Mouse (Mus musculus): ENCODE measurements at regions not wholly inside any gene's neighbourhood (a gene's known extent, or its start where the extent isn't known, plus 50 kb on each side); places are given as distances from the start of the nearest gene placed in this dataset.

GRCm38 (mm10) chr5:101090415-101091026 is 245.0 kb downstream of the Gpat3 start:
- peak; percentile 46 for DNase-seq (ENCODE audit: low spot score)
- H3K4me2 ChIP-seq (replicated peaks) = peak overlapping the region; percentile 38
- WGBS = 45% methylated on average over 7 of the region's 7 CpGs
- ATAC-seq (ENCODE audit: low FRiP score) = peak; percentile 24
- H3K27me3 ChIP-seq (ENCODE audit: control insufficient read depth, insufficient read depth, low read length) = no peaks in the 10 kb centered on the region
- H3K9me3 ChIP-seq (ENCODE audit: control insufficient read depth, low read length) = no peaks in the 10 kb centered on the region
- peaks cover 15% of the 10 kb centered on the region; the same call in 1 of the 2 replicates for H3K4me1 ChIP-seq (replicated peaks; ENCODE audit: control insufficient read depth, insufficient read depth, low read length)
- no peaks in the 10 kb centered on the region for H3K36me3 ChIP-seq (replicated peaks; ENCODE audit: control insufficient read depth, insufficient read depth)
- H3K9ac ChIP-seq = peak overlapping the region; percentile 18; the same call in 1 of the 2 replicates
- H3K27ac ChIP-seq = peak overlapping the region; percentile 79
- no peak overlapping the region for H3K4me3 ChIP-seq (replicated peaks; ENCODE audit: low read length)

DNA sequence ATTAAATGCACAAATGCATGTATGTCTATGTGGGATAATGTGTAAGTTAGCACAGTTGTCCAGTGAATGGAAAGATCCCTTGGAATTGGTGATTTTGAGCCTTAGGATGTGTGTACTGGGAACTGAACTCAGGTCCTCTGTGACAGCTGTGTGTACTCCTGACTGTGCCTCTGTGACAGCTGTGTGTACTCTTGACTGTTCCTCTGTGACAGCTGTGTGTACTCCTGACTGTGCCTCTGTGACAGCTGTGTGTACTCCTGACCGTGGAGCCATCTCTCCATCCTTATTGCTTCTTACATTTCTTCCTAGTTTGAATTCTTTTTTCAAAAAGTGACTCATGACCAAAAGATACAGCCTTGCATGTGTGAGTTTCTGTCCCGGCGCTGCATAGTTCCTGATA is 239.7 kb downstream of the Gpat3 start:
- Histone ChIP-seq H3K27ac (no peak overlapping the region), H3K4me3 (replicated peaks; ENCODE audit: low read length) (no peak overlapping the region), H3K4me1 (replicated peaks; ENCODE audit: control insufficient read depth, insufficient read depth, low read length) (0 out of 2 replicates have a peak, but pooled peaks cover 5% of the 10 kb centered on the region), H3K27me3 (ENCODE audit: control insufficient read depth, insufficient read depth, low read length) (0 out of 2 replicates have a peak, but pooled peaks cover 5% of the 10 kb centered on the region), H3K9ac (no peak overlapping the region), H3K4me2 (replicated peaks) (no peak overlapping the region), H3K36me3 (replicated peaks; ENCODE audit: control insufficient read depth, insufficient read depth) (no peaks in the 10 kb centered on the region), H3K9me3 (ENCODE audit: control insufficient read depth, low read length) (no peaks in the 10 kb centered on the region)
- DNase-seq (ENCODE audit: low spot score) (no peak), ATAC-seq (ENCODE audit: low FRiP score) (no peak)
- WGBS = 83% methylated on average over 3 of the region's 3 CpGs

DNA sequence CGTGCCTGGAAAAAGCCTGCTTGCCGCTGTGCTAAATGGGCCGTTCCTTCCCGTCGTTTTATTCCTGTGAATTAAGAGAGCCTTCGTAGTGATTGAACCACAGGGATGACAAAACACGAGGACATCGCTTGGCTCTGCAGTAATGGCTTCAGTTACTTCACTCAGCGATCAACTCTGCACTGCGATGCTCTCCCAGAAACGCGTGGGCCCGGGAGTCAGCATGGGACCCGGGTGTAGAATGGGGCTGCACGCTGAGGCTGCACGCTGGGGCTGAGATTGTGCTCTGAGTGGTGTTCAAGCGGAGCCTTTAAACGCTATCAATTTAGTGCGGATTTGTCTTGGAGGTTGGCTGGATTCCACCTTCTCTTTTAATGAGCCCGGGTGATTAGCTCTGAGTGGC is 237.1 kb downstream of the Gpat3 start:
- Histone ChIP-seq H3K9ac (no peak overlapping the region), H3K4me3 (replicated peaks; ENCODE audit: low read length) (no peak overlapping the region), H3K4me2 (replicated peaks) (peak overlapping the region; percentile 2; the same call in 1 of the 2 replicates), H3K36me3 (replicated peaks; ENCODE audit: control insufficient read depth, insufficient read depth) (no peaks in the 10 kb centered on the region), H3K4me1 (replicated peaks; ENCODE audit: control insufficient read depth, insufficient read depth, low read length) (0 out of 2 replicates have a peak, but pooled peaks cover 3% of the 10 kb centered on the region), H3K27me3 (ENCODE audit: control insufficient read depth, insufficient read depth, low read length) (0 out of 2 replicates have a peak, but pooled peaks cover 5% of the 10 kb centered on the region), H3K9me3 (ENCODE audit: control insufficient read depth, low read length) (no peaks in the 10 kb centered on the region), H3K27ac (no peak overlapping the region)
- WGBS = 56% methylated on average over 20 of the region's 20 CpGs
- peak; percentile 25 for DNase-seq (ENCODE audit: low spot score)
- peak; percentile 77; the same call in 1 of the 2 replicates for ATAC-seq (ENCODE audit: low FRiP score)

DNA sequence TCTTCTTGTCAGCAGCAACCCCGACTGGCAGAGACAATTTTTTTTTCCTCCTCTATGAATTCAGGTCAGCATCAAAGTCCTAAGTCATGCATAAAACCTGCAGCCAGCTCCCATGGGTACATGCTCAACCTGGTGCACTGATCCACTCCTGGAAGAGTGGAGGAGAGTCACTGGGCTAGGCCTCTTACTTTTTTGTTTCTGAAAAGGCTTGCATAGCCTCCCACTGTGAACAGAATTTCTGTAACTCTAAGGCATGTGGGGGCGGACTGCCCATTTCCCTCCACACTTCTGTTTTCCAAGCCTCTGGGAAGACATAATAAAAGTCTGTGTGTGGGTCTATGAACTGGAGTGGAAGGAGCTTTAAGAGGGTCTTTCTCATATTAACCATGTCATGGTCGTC is 218.8 kb downstream of the Gpat3 start:
- WGBS = 74% methylated on average over 3 of the region's 3 CpGs
- H3K4me1 ChIP-seq (replicated peaks; ENCODE audit: control insufficient read depth, insufficient read depth, low read length) = no peaks in the 10 kb centered on the region
- no peak for DNase-seq (ENCODE audit: low spot score)
- no peak overlapping the region for H3K4me2 ChIP-seq (replicated peaks)
- no peak overlapping the region for H3K4me3 ChIP-seq (replicated peaks; ENCODE audit: low read length)
- no peaks in the 10 kb centered on the region for H3K9me3 ChIP-seq (ENCODE audit: control insufficient read depth, low read length)
- H3K27me3 ChIP-seq (ENCODE audit: control insufficient read depth, insufficient read depth, low read length) = no peaks in the 10 kb centered on the region
- H3K9ac ChIP-seq = no peak overlapping the region
- H3K27ac ChIP-seq = no peak overlapping the region
- no peaks in the 10 kb centered on the region for H3K36me3 ChIP-seq (replicated peaks; ENCODE audit: control insufficient read depth, insufficient read depth)
- no peak for ATAC-seq (ENCODE audit: low FRiP score)

DNA sequence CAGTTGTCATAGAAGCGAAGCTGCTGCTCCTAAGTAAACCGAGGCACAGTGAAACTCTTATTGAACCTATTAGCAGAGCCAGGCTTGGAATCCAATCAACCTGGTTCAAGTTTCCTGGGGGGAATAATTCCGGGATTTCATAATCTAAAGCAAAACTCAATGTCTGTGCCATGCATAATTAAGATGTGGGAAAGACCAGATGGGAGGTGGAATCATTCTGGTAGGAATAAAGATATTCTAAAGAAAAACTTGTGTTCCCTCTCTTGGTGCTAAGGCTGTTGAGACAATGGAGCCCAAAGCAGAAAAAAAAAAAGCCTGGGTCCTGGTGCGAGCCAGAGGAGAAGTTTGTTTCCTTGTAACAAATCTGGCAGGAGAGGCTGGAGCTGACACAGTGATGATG is 217.7 kb downstream of the Gpat3 start:
- DNase-seq (ENCODE audit: low spot score) = no peak
- Histone ChIP-seq H3K9ac (no peak overlapping the region), H3K4me2 (replicated peaks) (no peak overlapping the region), H3K27ac (no peak overlapping the region), H3K27me3 (ENCODE audit: control insufficient read depth, insufficient read depth, low read length) (no peaks in the 10 kb centered on the region), H3K9me3 (ENCODE audit: control insufficient read depth, low read length) (no peaks in the 10 kb centered on the region), H3K4me1 (replicated peaks; ENCODE audit: control insufficient read depth, insufficient read depth, low read length) (no peaks in the 10 kb centered on the region), H3K4me3 (replicated peaks; ENCODE audit: low read length) (no peak overlapping the region), H3K36me3 (replicated peaks; ENCODE audit: control insufficient read depth, insufficient read depth) (no peaks in the 10 kb centered on the region)
- WGBS = 93% methylated on average over 4 of the region's 4 CpGs
- ATAC-seq (ENCODE audit: low FRiP score) = no peak

GRCm38 (mm10) chr5:101051591-101051990 is 206.1 kb downstream of the Gpat3 start:
- Histone ChIP-seq H3K4me1 (replicated peaks; ENCODE audit: control insufficient read depth, insufficient read depth, low read length) (no peaks in the 10 kb centered on the region), H3K27ac (no peak overlapping the region), H3K27me3 (ENCODE audit: control insufficient read depth, insufficient read depth, low read length) (no peaks in the 10 kb centered on the region), H3K9ac (no peak overlapping the region), H3K4me2 (replicated peaks) (no peak overlapping the region), H3K36me3 (replicated peaks; ENCODE audit: control insufficient read depth, insufficient read depth) (no peaks in the 10 kb centered on the region), H3K9me3 (ENCODE audit: control insufficient read depth, low read length) (no peaks in the 10 kb centered on the region), H3K4me3 (replicated peaks; ENCODE audit: low read length) (no peak overlapping the region)
- WGBS = 78% methylated on average over 7 of the region's 7 CpGs
- DNase-seq (ENCODE audit: low spot score) (no peak), ATAC-seq (ENCODE audit: low FRiP score) (no peak)

DNA sequence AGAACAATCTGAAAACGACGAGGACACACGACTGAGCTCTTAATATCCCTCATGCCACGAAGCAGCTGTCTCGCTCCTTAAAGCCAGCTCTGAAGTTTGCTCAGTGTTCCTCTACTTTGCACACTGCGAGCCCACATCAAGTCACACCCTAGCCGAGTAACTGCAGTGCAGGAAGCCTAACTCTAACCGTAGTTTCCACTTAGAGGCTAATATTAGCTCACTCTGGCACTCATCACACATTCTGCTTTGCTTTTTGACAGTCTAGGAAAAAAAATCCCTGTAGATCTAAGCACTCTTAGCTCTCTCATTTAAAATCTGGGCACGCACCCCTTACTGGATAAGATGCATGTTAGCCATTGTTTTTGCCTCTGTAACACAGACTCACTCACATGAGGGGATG is 195.0 kb downstream of the Gpat3 start:
- no peaks in the 10 kb centered on the region for H3K4me1 ChIP-seq (replicated peaks; ENCODE audit: control insufficient read depth, insufficient read depth, low read length)
- H3K36me3 ChIP-seq (replicated peaks; ENCODE audit: control insufficient read depth, insufficient read depth) = no peaks in the 10 kb centered on the region
- DNase-seq (ENCODE audit: low spot score) = no peak
- H3K27ac ChIP-seq = no peak overlapping the region
- H3K4me2 ChIP-seq (replicated peaks) = no peak overlapping the region
- H3K4me3 ChIP-seq (replicated peaks; ENCODE audit: low read length) = no peak overlapping the region
- H3K9ac ChIP-seq = no peak overlapping the region
- WGBS = 83% methylated on average over 9 of the region's 9 CpGs
- no peak for ATAC-seq (ENCODE audit: low FRiP score)
- no peaks in the 10 kb centered on the region for H3K27me3 ChIP-seq (ENCODE audit: control insufficient read depth, insufficient read depth, low read length)
- no peaks in the 10 kb centered on the region for H3K9me3 ChIP-seq (ENCODE audit: control insufficient read depth, low read length)

- Histone ChIP-seq H3K9ac (no peak overlapping the region), H3K27ac (peak overlapping the region; percentile 60), H3K4me1 (replicated peaks; ENCODE audit: control insufficient read depth, insufficient read depth, low read length) (peaks cover 13% of the 10 kb centered on the region; the same call in 1 of the 2 replicates), H3K27me3 (ENCODE audit: control insufficient read depth, insufficient read depth, low read length) (0 out of 2 replicates have a peak, but pooled peaks cover 4% of the 10 kb centered on the region), H3K9me3 (ENCODE audit: control insufficient read depth, low read length) (no peaks in the 10 kb centered on the region), H3K36me3 (replicated peaks; ENCODE audit: control insufficient read depth, insufficient read depth) (no peaks in the 10 kb centered on the region), H3K4me2 (replicated peaks) (no peak overlapping the region), H3K4me3 (replicated peaks; ENCODE audit: low read length) (no peak overlapping the region)
- 72% methylated on average over 16 of the region's 16 CpGs for WGBS
- DNase-seq (ENCODE audit: low spot score) = no peak
- 0 out of 2 replicates have a peak, but pooled peaks have one; percentile 51 for ATAC-seq (ENCODE audit: low FRiP score)
These were observed 187.5 kb downstream of the Gpat3 start for GRCm38 (mm10) chr5:101032968-101033367.

- ATAC-seq (ENCODE audit: low FRiP score) (0 out of 2 replicates have a peak, but pooled peaks have one; percentile 14), DNase-seq (ENCODE audit: low spot score) (peak; percentile 36)
- H3K27ac ChIP-seq = peak overlapping the region; percentile 60; the same call in 1 of the 2 replicates
- H3K4me2 ChIP-seq (replicated peaks) = no peak overlapping the region; the same call in 1 of the 2 replicates
- H3K4me3 ChIP-seq (replicated peaks; ENCODE audit: low read length) = no peak overlapping the region
- 47% methylated on average over 12 of the region's 12 CpGs for WGBS
- peaks cover 13% of the 10 kb centered on the region; the same call in 1 of the 2 replicates for H3K4me1 ChIP-seq (replicated peaks; ENCODE audit: control insufficient read depth, insufficient read depth, low read length)
- H3K36me3 ChIP-seq (replicated peaks; ENCODE audit: control insufficient read depth, insufficient read depth) = no peaks in the 10 kb centered on the region
- no peak overlapping the region for H3K9ac ChIP-seq
- H3K9me3 ChIP-seq (ENCODE audit: control insufficient read depth, low read length) = no peaks in the 10 kb centered on the region
- H3K27me3 ChIP-seq (ENCODE audit: control insufficient read depth, insufficient read depth, low read length) = 0 out of 2 replicates have a peak, but pooled peaks cover 4% of the 10 kb centered on the region
These were observed 186.8 kb downstream of the Gpat3 start for GRCm38 (mm10) chr5:101032147-101032900.

Data from hindbrain, embryonic 14.5 days (tissue).